Mouse (Mus musculus) MEL (cell line): ENCODE data around the gene Urad. TPM values are rescaled to one million over a fixed set of nuclear protein-coding genes. Genes with fewer than 3 reads are reported as not detected.

Experiments
- DNase-seq: peaks from one replicate; pipeline ENCODE4 v3.0.0; 2011; ENCODE audit warnings: low read depth, low spot score
- H3K27ac ChIP-seq: 2 replicates; pipeline ENCODE4 v1.5.1; 2012; ENCODE audit warnings: low read depth, mild to moderate bottlenecking, control low read depth, low read length, moderate library complexity; ENCODE audit not compliant: control insufficient read depth
- H3K27me3 ChIP-seq, 2 experiments: fragments of 150-350 bp in 1 of 2; sonication (generic) in 1 of 2; 2 replicates each; pipeline ENCODE4 v1.6.1; 2012; ENCODE audit warnings: low read length in 2 of 2, mild to moderate bottlenecking in 2 of 2, improper control_type of control experiment in 1 of 2, moderate library complexity in 1 of 2; ENCODE audit not compliant: insufficient read depth in 2 of 2, control insufficient read depth in 1 of 2
- H3K36me3 ChIP-seq, 2 experiments: 2 replicates each; pipeline ENCODE4 v1.6.1; 2012 to 2014; ENCODE audit warnings: low read length in 2 of 2, improper control_type of control experiment in 1 of 2, inconsistent platforms in 1 of 2, mild to moderate bottlenecking in 1 of 2; ENCODE audit not compliant: insufficient read depth in 2 of 2, control insufficient read depth in 1 of 2
- H3K4me1 ChIP-seq, 2 experiments: fragments of 150-350 bp in 1 of 2; sonication (generic) in 1 of 2; 2 replicates each; pipeline ENCODE4 v1.6.1; 2012; ENCODE audit warnings: low read length in 2 of 2, improper control_type of control experiment in 1 of 2, mild to moderate bottlenecking in 1 of 2; ENCODE audit not compliant: insufficient read depth in 2 of 2, control insufficient read depth in 1 of 2
- H3K4me3 ChIP-seq, 2 experiments: fragments of 150-350 bp in 1 of 2; sonication (generic) in 1 of 2; 2 replicates each; pipeline ENCODE4 v1.5.1; 2012; ENCODE audit warnings: low read depth in 2 of 2, low read length in 2 of 2, mild to moderate bottlenecking in 2 of 2, moderate library complexity in 2 of 2, control low read depth in 1 of 2, improper control_type of control experiment in 1 of 2; ENCODE audit not compliant: control insufficient read depth in 1 of 2, insufficient read depth in 1 of 2
- H3K79me2 ChIP-seq: 2 replicates; pipeline ENCODE4 v1.6.1; 2012; ENCODE audit warnings: mild to moderate bottlenecking, low read length, moderate library complexity; ENCODE audit not compliant: control insufficient read depth, poor library complexity, insufficient read depth
- H3K9ac ChIP-seq: 2 replicates; pipeline ENCODE4 v1.6.1; 2012; ENCODE audit warnings: low read depth, mild to moderate bottlenecking, control low read depth, low read length, moderate library complexity; ENCODE audit not compliant: control insufficient read depth, poor library complexity, severe bottlenecking
- H3K9me3 ChIP-seq: fragments of 150-350 bp; sonication (generic); replicated peaks from 2 replicates; pipeline ENCODE4 v1.6.1; 2012; ENCODE audit warnings: mild to moderate bottlenecking, low read length, improper control_type of control experiment, moderate library complexity; ENCODE audit not compliant: insufficient read depth
- CHD2 ChIP-seq: IDR thresholded peaks from 2 replicates; pipeline ENCODE4 v1.6.1; 2011; ENCODE audit warnings: low read length, improper control_type of control experiment
- CTCF ChIP-seq, 3 experiments: IDR thresholded peaks in 2 of 3; conservative IDR thresholded peaks in 1 of 3; 2 replicates each; pipeline ENCODE4 v1.5.1; 2011 to 2012; ENCODE audit warnings: low read length in 3 of 3, low read depth in 2 of 3, mild to moderate bottlenecking in 2 of 3, improper control_type of control experiment in 1 of 3, inconsistent platforms in 1 of 3, mixed read lengths in 1 of 3, moderate library complexity in 1 of 3; ENCODE audit not compliant: control insufficient read depth in 1 of 3, insufficient read depth in 1 of 3, poor library complexity in 1 of 3, severe bottlenecking in 1 of 3
- EP300 ChIP-seq, 2 experiments: IDR thresholded peaks; 2 replicates each; pipeline ENCODE4 v1.6.1; 2011; ENCODE audit warnings: improper control_type of control experiment in 2 of 2, low read length in 2 of 2, low read depth in 1 of 2, mild to moderate bottlenecking in 1 of 2
- ETS1 ChIP-seq: IDR thresholded peaks from 2 replicates; pipeline ENCODE4 v1.6.1; 2012; ENCODE audit warnings: low read depth, mild to moderate bottlenecking, inconsistent platforms, low read length, improper control_type of control experiment, moderate library complexity
- GABPA ChIP-seq: IDR thresholded peaks from 2 replicates; pipeline ENCODE4 v1.6.1; 2012; ENCODE audit warnings: low read depth, mild to moderate bottlenecking, inconsistent platforms, low read length, improper control_type of control experiment, moderate library complexity
- GATA1 ChIP-seq: IDR thresholded peaks from 2 replicates; pipeline ENCODE4 v1.6.1; 2011; ENCODE audit warnings: low read depth, low read length, improper control_type of control experiment
- KAT2A ChIP-seq: conservative IDR thresholded peaks from 2 replicates; pipeline ENCODE4 v1.6.1; 2012; ENCODE audit warnings: low read depth, low read length, improper control_type of control experiment, inconsistent platforms
- MAX ChIP-seq: IDR thresholded peaks from 2 replicates; pipeline ENCODE4 v1.6.1; 2011; ENCODE audit warnings: low read length, improper control_type of control experiment
- NRF1 ChIP-seq: IDR thresholded peaks from 2 replicates; pipeline ENCODE4 v1.6.1; 2014; ENCODE audit warnings: low read depth, mild to moderate bottlenecking, inconsistent platforms, low read length, improper control_type of control experiment, moderate library complexity; ENCODE audit not compliant: poor library complexity, insufficient read depth, severe bottlenecking
- POLR2A ChIP-seq, 2 experiments: IDR thresholded peaks; 2 replicates each; pipeline ENCODE4 v1.6.1; 2011 to 2012; ENCODE audit warnings: low read length in 2 of 2, mild to moderate bottlenecking in 2 of 2, control low read depth in 1 of 2, improper control_type of control experiment in 1 of 2, low read depth in 1 of 2, moderate library complexity in 1 of 2; ENCODE audit not compliant: control insufficient read depth in 1 of 2, insufficient read depth in 1 of 2, poor library complexity in 1 of 2
- POLR2AphosphoS2 ChIP-seq: IDR thresholded peaks from 2 replicates; pipeline ENCODE4 v1.6.1; 2011; ENCODE audit warnings: low read length, improper control_type of control experiment
- POLR2AphosphoS5 ChIP-seq: IDR thresholded peaks from 2 replicates; pipeline ENCODE4 v1.6.1; 2012; ENCODE audit warnings: low read depth, borderline replicate concordance, mild to moderate bottlenecking, inconsistent platforms, low read length, moderate library complexity, mixed read lengths
- RAD21 ChIP-seq: IDR thresholded peaks from 2 replicates; pipeline ENCODE4 v1.6.1; 2011; ENCODE audit warnings: mild to moderate bottlenecking, low read depth, low read length, improper control_type of control experiment
- SIN3A ChIP-seq: IDR thresholded peaks from 2 replicates; pipeline ENCODE4 v1.6.1; 2012; ENCODE audit warnings: low read length, improper control_type of control experiment, inconsistent platforms
- SMC3 ChIP-seq: IDR thresholded peaks from 2 replicates; pipeline ENCODE4 v1.6.1; 2011; ENCODE audit warnings: low read depth, low read length, improper control_type of control experiment
- TCF12 ChIP-seq: IDR thresholded peaks from 2 replicates; pipeline ENCODE4 v1.6.1; 2014; ENCODE audit warnings: low read depth, mild to moderate bottlenecking, inconsistent platforms, low read length, improper control_type of control experiment, moderate library complexity
- USF1 ChIP-seq: IDR thresholded peaks from 2 replicates; pipeline ENCODE4 v1.6.1; 2014; ENCODE audit warnings: low read depth, mild to moderate bottlenecking, inconsistent platforms, low read length, improper control_type of control experiment, moderate library complexity
- USF2 ChIP-seq, 2 experiments: IDR thresholded peaks; 2 replicates each; pipeline ENCODE4 v1.6.1; 2011 to 2012; ENCODE audit warnings: improper control_type of control experiment in 2 of 2, low read length in 2 of 2, borderline replicate concordance in 1 of 2, inconsistent platforms in 1 of 2, low read depth in 1 of 2, mild to moderate bottlenecking in 1 of 2; ENCODE audit not compliant: insufficient read depth in 1 of 2
- ZC3H11A ChIP-seq: IDR thresholded peaks from 2 replicates; pipeline ENCODE4 v1.6.1; 2012; ENCODE audit warnings: low read depth, mild to moderate bottlenecking, inconsistent platforms, low read length, improper control_type of control experiment
- polyA plus RNA-seq, 2 experiments: library from polyadenylated mRNA; stranded (reverse) in 1 of 2; unstranded in 1 of 2; fragments of >175 nt in 1 of 2; fragments of >200 nt in 1 of 2; gene quantifications; 2 replicates each; pipeline versions ENCODE4 v1.2.1 to v1.2.4; 2012; ENCODE audit warnings: low replicate concordance in 2 of 2, low read depth in 1 of 2; ENCODE audit not compliant: insufficient read length in 2 of 2, insufficient read depth in 1 of 2, missing spikeins in 1 of 2
- total RNA-seq: library from RNA; depleted of rRNA; stranded (reverse); fragments of 300-350 nt; gene quantifications from 2 replicates; pipeline ENCODE4 v1.2.3, GENCODE M21; 2012; rRNA removed

Urad gene
- total RNA-seq (not detected in 2 replicates), polyA plus RNA-seq (not detected)

GRCm38 (mm10) chr5:147322183-147322582, at the start of gene Urad:
Urad (minus strand) TSS chr5:147322440.
- H3K36me3 ChIP-seq: no peaks in the 10 kb centered on the region
- H3K9ac ChIP-seq: no peak within 1 kb of the TSS
- H3K79me2 ChIP-seq: no peaks in the 10 kb centered on the region
- H3K27ac ChIP-seq: no peak within 1 kb of the TSS
- no peaks in the 10 kb centered on the region for H3K4me1 ChIP-seq
- H3K9me3 ChIP-seq: no peaks in the 10 kb centered on the region
- no peak for DNase-seq
- no peak within 1 kb of the TSS for H3K4me3 ChIP-seq
- TF ChIP-seq ZC3H11A (no peak), POLR2A (IDR thresholded peaks at IDR 0.05; ENCODE audit: control insufficient read depth in 1 of 2, insufficient read depth in 1 of 2, low read depth in 1 of 2, low read length in 2 of 2, poor library complexity in 1 of 2) (no peak), CHD2 (no peak), NRF1 (no peak), ETS1 (no peak)
- peaks cover 0 to 4% of the 10 kb centered on the region in 2 experiments; a peak in 2 of 4 replicates for H3K27me3 ChIP-seq

- Histone ChIP-seq H3K79me2 (no peaks in the 10 kb centered on the region), H3K27ac (no peak overlapping the region), H3K36me3 (no peaks in the 10 kb centered on the region), H3K9ac (no peak overlapping the region), H3K4me1 (no peaks in the 10 kb centered on the region), H3K9me3 (no peaks in the 10 kb centered on the region), H3K27me3 (no peaks in the 10 kb centered on the region), H3K4me3 (no peak overlapping the region)
- DNase-seq: no peak
- TF ChIP-seq RAD21 (no peak), CTCF (IDR thresholded peaks at IDR 0.05 in 2 of 3, conservative IDR thresholded peaks at IDR 0.05 in 1 of 3; ENCODE audit: control insufficient read depth in 1 of 3, insufficient read depth in 1 of 3, low read depth in 2 of 3, low read length in 3 of 3, poor library complexity in 1 of 3, severe bottlenecking in 1 of 3) (no peak)
Observed at GRCm38 (mm10) chr5:147370276-147370675, 48.0 kb upstream of the Urad start.

- H3K9ac ChIP-seq: no peak overlapping the region
- DNase-seq: no peak
- no peak overlapping the region for H3K27ac ChIP-seq
- H3K36me3 ChIP-seq: no peaks in the 10 kb centered on the region
- H3K79me2 ChIP-seq: no peaks in the 10 kb centered on the region
- H3K27me3 ChIP-seq: no peaks in the 10 kb centered on the region
- no peak for TF ChIP-seq EP300 (IDR thresholded peaks at IDR 0.05; ENCODE audit: low read depth in 1 of 2, low read length in 2 of 2)
- no peak for TF ChIP-seq MAX
- no peak for TF ChIP-seq POLR2AphosphoS2
- TF ChIP-seq GABPA: no peak
- TF ChIP-seq USF2 (IDR thresholded peaks at IDR 0.05; ENCODE audit: borderline replicate concordance in 1 of 2, insufficient read depth in 1 of 2, low read depth in 1 of 2, low read length in 2 of 2): no peak
- no peak for TF ChIP-seq KAT2A
- no peak for TF ChIP-seq USF1
- no peak for TF ChIP-seq SIN3A
- no peak for TF ChIP-seq SMC3
- no peak for TF ChIP-seq GATA1
- TF ChIP-seq TCF12: no peak
- no peak for TF ChIP-seq POLR2AphosphoS5
- no peaks in the 10 kb centered on the region for H3K4me1 ChIP-seq
- no peak overlapping the region for H3K4me3 ChIP-seq
- H3K9me3 ChIP-seq: no peaks in the 10 kb centered on the region
Observed at GRCm38 (mm10) chr5:147368221-147368620, 46.0 kb upstream of the Urad start.
